In the genomic region with DNA sequence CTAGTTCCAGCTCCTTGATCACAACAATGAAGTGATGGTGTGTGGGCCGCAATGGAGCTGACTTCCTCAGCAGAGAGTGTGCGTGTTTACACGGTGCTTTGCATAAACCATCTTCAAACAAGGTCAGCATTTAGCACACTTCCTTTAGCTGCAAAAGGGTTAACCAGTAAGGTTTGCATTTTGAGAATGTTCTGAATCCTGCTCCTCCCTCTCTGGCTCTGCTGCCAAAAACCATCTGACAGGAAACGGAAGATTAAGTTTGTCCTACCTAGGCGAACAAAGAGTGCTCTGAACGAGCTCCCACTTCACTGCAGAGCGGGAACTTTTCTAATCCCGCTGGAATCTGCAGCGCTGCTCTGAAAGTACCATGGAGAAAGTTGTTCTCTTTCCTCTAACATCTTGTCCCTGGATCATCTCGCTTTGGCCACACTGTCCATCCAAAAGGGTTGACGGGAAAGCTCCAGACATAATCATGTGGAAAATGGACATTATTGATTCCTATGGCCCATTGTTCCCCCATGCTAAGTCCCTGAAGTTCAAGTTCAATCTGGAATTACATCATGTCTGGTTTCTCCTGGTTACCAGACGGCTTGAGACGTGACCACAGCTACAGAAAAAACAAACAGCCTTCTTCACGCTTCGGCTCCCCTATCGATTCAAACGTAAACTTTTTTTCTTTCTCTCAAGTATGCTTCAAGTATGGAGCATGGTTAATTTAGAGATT, we compare ENCODE assay signal across 7 mouse cellular contexts.
A peak's percentile ranks its signal among the peaks of the same experiment; 100 is the strongest.
DNase-seq lines count a peak whose midpoint lies in the region; ATAC-seq and TF ChIP-seq lines count a peak whose summit lies in the region.

No protein-coding gene starts in this region.

- H3K9ac ChIP-seq in lung, postnatal 0 days (replicated peaks; ENCODE audit: low read depth): no peak overlapping the region

- peak overlapping the region; percentile 39 for H3K4me2 ChIP-seq in lung, postnatal 0 days (replicated peaks; ENCODE audit: low read depth, low read length)

- H3K27ac ChIP-seq in lung, postnatal 0 days (ENCODE audit: low read length): peak overlapping the region; percentile 80
- peak overlapping the region; percentile 71 for H3K27ac ChIP-seq in small intestine, adult 2 months (ENCODE audit: insufficient read depth, low read depth, low read length)

- no peak for TF ChIP-seq POLR2A in small intestine, adult 2 months (IDR thresholded peaks at IDR 0.05; ENCODE audit: low read depth, low read length)

- H3K4me3 ChIP-seq in lung, postnatal 0 days (ENCODE audit: low read depth, low read length): peak overlapping the region; percentile 6; the same call in 1 of the 2 replicates
- H3K4me3 ChIP-seq in small intestine, adult 2 months (ENCODE audit: low read depth, low read length): no peak overlapping the region

- DNase-seq in Muller cell, postnatal 12 days (ENCODE audit: inconsistent ontology term): peak; percentile 90
- peak; percentile 90 for DNase-seq in heart, adult 8-10 months (ENCODE audit: low spot score)
- DNase-seq in kidney, adult 11 months: peak; percentile 62
- DNase-seq in lung, postnatal 0 days (ENCODE audit: low spot score): peak; percentile 91

- peak; percentile 55 for TF ChIP-seq EP300 in lung, postnatal 0 days (IDR thresholded peaks at IDR 0.05)

- 2% methylated on average over 17 of the region's 17 CpGs for WGBS in lung, postnatal 0 days
- whole genome bisulfite sequencing in small intestine, adult 2 months: 53% methylated on average over 17 of the region's 17 CpGs

- peak; percentile 56 for ATAC-seq in common myeloid progenitor, adult 5-6 weeks (replicated peaks; ENCODE audit: low read depth, poor library complexity, severe bottlenecking)
- peak; percentile 81 for ATAC-seq in lung, postnatal 0 days
- ATAC-seq in granulocyte monocyte progenitor cell, adult 5-6 weeks (replicated peaks; ENCODE audit: poor library complexity, severe bottlenecking): no peak

- H3K9me3 ChIP-seq in lung, postnatal 0 days (ENCODE audit: low read length): no peaks in the 10 kb centered on the region

- 0 out of 2 replicates have a peak, but pooled peaks cover 5% of the 10 kb centered on the region for H3K36me3 ChIP-seq in lung, postnatal 0 days (ENCODE audit: insufficient read depth, low read length)
- peaks cover 4% of the 10 kb centered on the region; the same call in 1 of the 2 replicates for H3K36me3 ChIP-seq in small intestine, adult 2 months (ENCODE audit: control insufficient read depth, insufficient read depth, low read length)

- TF ChIP-seq CTCF in lung, postnatal 0 days (IDR thresholded peaks at IDR 0.05): 0 out of 2 replicates have a peak, but pooled peaks have one; percentile 1
- TF ChIP-seq CTCF in small intestine, adult 2 months (IDR thresholded peaks at IDR 0.05; ENCODE audit: extremely low read depth, insufficient read length, insufficient replicate concordance, low read depth, low read length): no peak

- H3K27me3 ChIP-seq in lung, postnatal 0 days (replicated peaks; ENCODE audit: insufficient read depth, low read length): no peaks in the 10 kb centered on the region
- H3K27me3 ChIP-seq in small intestine, adult 2 months (ENCODE audit: control insufficient read depth, insufficient read depth, low read length): no peaks in the 10 kb centered on the region

- peaks cover 9% of the 10 kb centered on the region for H3K4me1 ChIP-seq in lung, postnatal 0 days (ENCODE audit: insufficient read depth, low read depth, low read length)
- peaks cover 2% of the 10 kb centered on the region; the same call in 1 of the 2 replicates for H3K4me1 ChIP-seq in small intestine, adult 2 months (ENCODE audit: control insufficient read depth, insufficient read depth, insufficient read length, low read length)
